Mouse (Mus musculus) liver, adult 2 months (tissue): Measurements from ENCODE around the gene Hdhd3.

Experiments used
- CTCF ChIP-seq: fragments of 200-500 bp; IDR thresholded peaks from 2 replicates; pipeline ENCODE4 v1.5.1; 2011; ENCODE audit warnings: low read depth, low read length, control low read depth
- POLR2A ChIP-seq: fragments of 200-500 bp; IDR thresholded peaks from 2 replicates; pipeline ENCODE4 v1.6.1; 2011; ENCODE audit warnings: low read length, control low read depth; ENCODE audit not compliant: insufficient read depth; ENCODE audit errors: extremely low read depth

- TF ChIP-seq POLR2A (no peak), CTCF (no peak)
These were observed 5.6 kb upstream of the Hdhd3 start for GRCm38 (mm10) chr4:62508839-62509238.
